Mouse (Mus musculus) adrenal gland, adult 18-20 months (tissue): ENCODE results near the gene Marveld1. TPM values are rescaled to one million over a fixed set of nuclear protein-coding genes. Genes with fewer than 3 reads are reported as not detected.

Experiments used
- DNase-seq, 2 experiments: peaks; one replicate each; pipeline ENCODE4 v3.0.0; 2021 to 2022; ENCODE audit warnings: low spot score in 2 of 2
- long read RNA-seq, 2 experiments: library from polyadenylated mRNA; stranded (forward); transcript quantifications; one replicate each; pipeline ENCODE4 v2.0.0; 2021
- total RNA-seq, 2 experiments: library from RNA; stranded (reverse); gene quantifications; 1 replicate in 1 of 2; 2 replicates in 1 of 2; pipeline ENCODE4 v1.2.3; 2021

Gene Marveld1
- total RNA-seq, result 10 to 100 TPM; 33.9 to 41.1 TPM
- long read RNA-seq, experiment 1, transcript Marveld1-201 (2 exons, 3,066 nt), result major isoform, 80 of 86 reads
- long read RNA-seq, experiment 1, partial matches to known transcripts, result 0 of 86 reads
- long read RNA-seq, experiment 1, other reads (novel, unspliced or antisense), result 2 of 86 reads
- long read RNA-seq, experiment 2, transcript Marveld1-202 (1 exons, 3,755 nt), result minor isoform, 8 of 56 reads
- long read RNA-seq, experiment 2, transcript Marveld1-201 (2 exons, 3,066 nt), result major isoform, 48 of 56 reads
- long read RNA-seq, experiment 2, partial matches to known transcripts, result 0 of 56 reads
- long read RNA-seq, experiment 2, other reads (novel, unspliced or antisense), result 0 of 56 reads

- DNase-seq, result peak; percentile 63 to 76
Measured at GRCm38 (mm10) chr19:42147170-42147768, at the start of gene Marveld1. Marveld1 (plus strand) TSS chr19:42147400.

- DNase-seq, result no peak
Measured at GRCm38 (mm10) chr19:42099406-42099805, 47.8 kb upstream of the Marveld1 start.

GRCm38 (mm10) chr19:42104681-42105080, 42.5 kb upstream of the Marveld1 start:
- no peak for DNase-seq

GRCm38 (mm10) chr19:42115783-42116335, 31.3 kb upstream of the Marveld1 start:
- no peak for DNase-seq

- DNase-seq, result no peak
Measured at GRCm38 (mm10) chr19:42118142-42118541, 29.1 kb upstream of the Marveld1 start.

GRCm38 (mm10) chr19:42118596-42118995, 28.6 kb upstream of the Marveld1 start:
- no peak for DNase-seq

GRCm38 (mm10) chr19:42120451-42120850, 26.7 kb upstream of the Marveld1 start:
- DNase-seq, result no peak

- DNase-seq, result no peak
Measured at GRCm38 (mm10) chr19:42124684-42125083, 22.5 kb upstream of the Marveld1 start.

- DNase-seq, result no peak
Measured at GRCm38 (mm10) chr19:42125501-42126218, 21.5 kb upstream of the Marveld1 start.

GRCm38 (mm10) chr19:42126219-42126605, 21.0 kb upstream of the Marveld1 start:
- DNase-seq, result peak in 1 of 2 experiments; percentile 57

GRCm38 (mm10) chr19:42127024-42127423, 20.2 kb upstream of the Marveld1 start:
- DNase-seq, result no peak

GRCm38 (mm10) chr19:42128052-42128740, 19.0 kb upstream of the Marveld1 start:
- DNase-seq, result no peak

GRCm38 (mm10) chr19:42128787-42129508, 18.3 kb upstream of the Marveld1 start, which contains the start of gene Avpi1:
Avpi1 (minus strand) TSS chr19:42129059.
- DNase-seq, result peak; percentile 97 to 98

- DNase-seq, result no peak
Measured at GRCm38 (mm10) chr19:42129509-42130293, 17.5 kb upstream of the Marveld1 start.

GRCm38 (mm10) chr19:42130294-42130606, 16.9 kb upstream of the Marveld1 start:
- no peak for DNase-seq

GRCm38 (mm10) chr19:42131101-42131500, 16.1 kb upstream of the Marveld1 start:
- no peak for DNase-seq

GRCm38 (mm10) chr19:42135070-42135469, 12.1 kb upstream of the Marveld1 start:
- no peak for DNase-seq

GRCm38 (mm10) chr19:42136126-42136525, 11.1 kb upstream of the Marveld1 start:
- no peak for DNase-seq

GRCm38 (mm10) chr19:42137167-42137672, 10.0 kb upstream of the Marveld1 start:
- DNase-seq, result no peak
